Mouse (Mus musculus): Measurements from ENCODE around the gene Pitpnm3. TPM values are rescaled to one million over a fixed set of nuclear protein-coding genes. Genes with fewer than 3 reads are reported as not detected.

Pitpnm3 gene
- polyA plus RNA-seq, 1 experiment from 2014 or later: 0.63 TPM

- Histone ChIP-seq H3K9me3 (replicated peaks) (no peaks in the 10 kb centered on the region), H3K4me1 (peaks cover 64% of the 10 kb centered on the region), H3K27ac (peak overlapping the region; percentile 82), H3K9ac (peak overlapping the region; percentile 74), H3K27me3 (no peaks in the 10 kb centered on the region), H3K36me3 (ENCODE audit: poor library complexity, severe bottlenecking) (peaks cover 25% of the 10 kb centered on the region), H3K4me2 (peak overlapping the region; percentile 95), H3K4me3 (peak overlapping the region; percentile 74)
- no peak for ATAC-seq
- 15% methylated on average over 6 of the region's 6 CpGs for WGBS
Measured at GRCm38 (mm10) chr11:72041290-72041767, 94.2 kb downstream of the Pitpnm3 start.

DNA sequence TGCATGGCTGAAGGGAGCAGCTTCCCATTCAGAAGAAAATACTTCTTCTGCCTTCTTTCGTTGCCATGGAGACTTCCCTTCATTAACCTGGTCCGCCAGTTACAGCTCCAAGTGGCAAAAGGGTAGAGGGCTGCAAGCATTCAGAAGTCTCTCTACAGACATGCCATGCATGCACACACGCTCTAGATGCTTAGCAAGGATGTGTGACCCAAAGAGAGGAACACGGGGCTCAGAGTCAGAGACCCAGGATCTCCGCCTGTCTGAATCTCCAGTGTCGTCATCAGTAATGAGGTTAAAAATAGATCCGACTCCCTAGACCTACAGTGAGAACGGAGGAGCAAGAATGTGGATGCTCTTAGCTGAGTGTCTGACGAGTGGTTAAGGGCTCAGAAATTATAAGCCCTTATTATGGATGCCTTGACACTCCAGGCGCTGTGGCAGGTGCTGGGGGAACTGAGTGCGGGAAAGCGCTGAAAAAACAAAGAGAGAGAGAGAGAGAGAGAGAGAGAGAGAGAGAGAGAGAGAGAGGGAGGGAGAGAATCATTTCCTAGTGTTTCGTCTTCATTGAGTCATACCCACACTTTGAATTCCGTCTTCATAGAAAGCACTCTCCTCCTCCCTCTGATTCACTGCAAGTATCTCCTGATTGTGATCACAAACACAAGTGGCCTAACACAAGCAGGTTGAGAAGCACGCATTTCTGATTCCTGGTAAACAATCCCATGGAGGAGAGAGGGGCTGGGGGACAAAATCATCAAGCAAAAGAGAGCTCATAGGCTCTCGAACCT, 95.8 kb downstream of the Pitpnm3 start:
- H3K27ac ChIP-seq: peak overlapping the region; percentile 33
- ATAC-seq: peak; percentile 7; the same call in 1 of the 2 replicates
- peaks cover 61% of the 10 kb centered on the region for H3K4me1 ChIP-seq
- H3K9ac ChIP-seq: peak overlapping the region; percentile 8; the same call in 1 of the 2 replicates
- peaks cover 9% of the 10 kb centered on the region; the same call in 1 of the 2 replicates for H3K36me3 ChIP-seq (ENCODE audit: poor library complexity, severe bottlenecking)
- WGBS: 17% methylated on average over 16 of the region's 16 CpGs
- H3K4me2 ChIP-seq: peak overlapping the region; percentile 40
- no peaks in the 10 kb centered on the region for H3K27me3 ChIP-seq
- H3K9me3 ChIP-seq (replicated peaks): no peaks in the 10 kb centered on the region
- H3K4me3 ChIP-seq: peak overlapping the region; percentile 14; the same call in 1 of the 2 replicates

GRCm38 (mm10) chr11:72037996-72038395, 97.6 kb downstream of the Pitpnm3 start:
- Histone ChIP-seq H3K9me3 (replicated peaks) (no peaks in the 10 kb centered on the region), H3K4me2 (no peak overlapping the region), H3K4me3 (no peak overlapping the region), H3K27me3 (no peaks in the 10 kb centered on the region), H3K36me3 (ENCODE audit: poor library complexity, severe bottlenecking) (no peaks in the 10 kb centered on the region), H3K4me1 (peaks cover 43% of the 10 kb centered on the region), H3K9ac (no peak overlapping the region), H3K27ac (no peak overlapping the region)
- ATAC-seq: no peak
- 0% methylated on average over 4 of the region's 4 CpGs for whole genome bisulfite sequencing

- Histone ChIP-seq H3K4me2 (no peak within 1 kb of the TSS), H3K27ac (no peak within 1 kb of the TSS), H3K4me3 (no peak within 1 kb of the TSS), H3K9ac (no peak within 1 kb of the TSS), H3K9me3 (replicated peaks) (no peaks in the 10 kb centered on the region), H3K27me3 (no peaks in the 10 kb centered on the region), H3K36me3 (ENCODE audit: poor library complexity, severe bottlenecking) (no peaks in the 10 kb centered on the region), H3K4me1 (peaks cover 38% of the 10 kb centered on the region)
- 72% methylated on average over 4 of the region's 4 CpGs for WGBS
- ATAC-seq: no peak
Measured at GRCm38 (mm10) chr11:72037409-72037808, 98.2 kb downstream of the Pitpnm3 start, which contains the start of gene Aipl1. TSS of gene Aipl1 (minus strand) at chr11:72037509.

- ATAC-seq: no peak
- no peak overlapping the region for H3K4me3 ChIP-seq
- H3K27ac ChIP-seq: no peak overlapping the region
- no peak overlapping the region for H3K9ac ChIP-seq
- peaks cover 6% of the 10 kb centered on the region; the same call in 1 of the 2 replicates for H3K4me1 ChIP-seq
- no peak overlapping the region for H3K4me2 ChIP-seq
- peaks cover 14% of the 10 kb centered on the region for H3K27me3 ChIP-seq
- no peaks in the 10 kb centered on the region for H3K36me3 ChIP-seq (ENCODE audit: poor library complexity, severe bottlenecking)
- 89% methylated on average over 3 of the region's 3 CpGs for WGBS
- H3K9me3 ChIP-seq (replicated peaks): no peaks in the 10 kb centered on the region
Measured at GRCm38 (mm10) chr11:72032589-72032988, 103.0 kb downstream of the Pitpnm3 start.

DNA sequence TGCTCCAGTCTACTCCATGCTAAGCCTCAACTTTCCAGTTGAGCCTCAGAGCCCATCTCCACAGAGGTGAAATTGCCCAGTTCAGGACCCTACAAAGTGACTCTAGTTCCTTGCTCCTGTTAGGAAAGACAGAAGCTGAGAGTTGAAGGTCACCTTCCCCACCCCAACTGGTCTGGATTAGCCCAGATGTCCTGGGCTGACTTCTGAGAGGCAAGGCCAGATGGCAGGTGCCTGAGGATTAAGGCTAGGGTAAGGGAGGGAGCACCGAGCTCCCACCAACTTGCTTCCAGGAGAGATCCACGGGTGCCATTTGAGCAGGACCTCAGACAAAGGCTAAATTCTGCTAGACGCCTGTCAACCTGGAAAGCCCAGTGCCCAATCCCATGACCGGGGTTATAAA, 103.5 kb downstream of the Pitpnm3 start:
- Histone ChIP-seq H3K4me3 (no peak overlapping the region), H3K4me2 (no peak overlapping the region), H3K4me1 (0 out of 2 replicates have a peak, but pooled peaks cover 6% of the 10 kb centered on the region), H3K9me3 (replicated peaks) (no peaks in the 10 kb centered on the region), H3K9ac (no peak overlapping the region), H3K27ac (no peak overlapping the region), H3K36me3 (ENCODE audit: poor library complexity, severe bottlenecking) (no peaks in the 10 kb centered on the region), H3K27me3 (peaks cover 17% of the 10 kb centered on the region)
- ATAC-seq: no peak
- 84% methylated on average over 4 of the region's 4 CpGs for WGBS

- no peak overlapping the region for H3K9ac ChIP-seq
- H3K36me3 ChIP-seq (ENCODE audit: poor library complexity, severe bottlenecking): no peaks in the 10 kb centered on the region
- H3K9me3 ChIP-seq (replicated peaks): no peaks in the 10 kb centered on the region
- H3K4me2 ChIP-seq: no peak overlapping the region
- H3K27ac ChIP-seq: no peak overlapping the region
- H3K27me3 ChIP-seq: peaks cover 17% of the 10 kb centered on the region
- H3K4me1 ChIP-seq: 0 out of 2 replicates have a peak, but pooled peaks cover 6% of the 10 kb centered on the region
- ATAC-seq: no peak
- 95% methylated on average over 7 of the region's 7 CpGs for WGBS
- H3K4me3 ChIP-seq: no peak overlapping the region
Measured at GRCm38 (mm10) chr11:72031353-72031752, 104.2 kb downstream of the Pitpnm3 start.

- Histone ChIP-seq H3K4me1 (0 out of 2 replicates have a peak, but pooled peaks cover 6% of the 10 kb centered on the region), H3K4me3 (no peak overlapping the region), H3K4me2 (no peak overlapping the region), H3K27me3 (peaks cover 17% of the 10 kb centered on the region), H3K27ac (no peak overlapping the region), H3K9me3 (replicated peaks) (no peaks in the 10 kb centered on the region), H3K36me3 (ENCODE audit: poor library complexity, severe bottlenecking) (no peaks in the 10 kb centered on the region), H3K9ac (no peak overlapping the region)
- ATAC-seq: peak; percentile 50; the same call in 1 of the 2 replicates
- 19% methylated on average over 23 of the region's 23 CpGs for WGBS
Measured at GRCm38 (mm10) chr11:72029143-72029542, 106.4 kb downstream of the Pitpnm3 start.

- no peak for ATAC-seq
- Histone ChIP-seq H3K4me1 (peaks cover 11% of the 10 kb centered on the region; the same call in 1 of the 2 replicates), H3K4me3 (no peak overlapping the region), H3K27ac (no peak overlapping the region), H3K4me2 (no peak overlapping the region), H3K9ac (no peak overlapping the region), H3K27me3 (peaks cover 17% of the 10 kb centered on the region), H3K36me3 (ENCODE audit: poor library complexity, severe bottlenecking) (no peaks in the 10 kb centered on the region), H3K9me3 (replicated peaks) (no peaks in the 10 kb centered on the region)
- WGBS: 89% methylated on average over 9 of the region's 9 CpGs
Measured at GRCm38 (mm10) chr11:72027836-72028235, 107.7 kb downstream of the Pitpnm3 start.

DNA sequence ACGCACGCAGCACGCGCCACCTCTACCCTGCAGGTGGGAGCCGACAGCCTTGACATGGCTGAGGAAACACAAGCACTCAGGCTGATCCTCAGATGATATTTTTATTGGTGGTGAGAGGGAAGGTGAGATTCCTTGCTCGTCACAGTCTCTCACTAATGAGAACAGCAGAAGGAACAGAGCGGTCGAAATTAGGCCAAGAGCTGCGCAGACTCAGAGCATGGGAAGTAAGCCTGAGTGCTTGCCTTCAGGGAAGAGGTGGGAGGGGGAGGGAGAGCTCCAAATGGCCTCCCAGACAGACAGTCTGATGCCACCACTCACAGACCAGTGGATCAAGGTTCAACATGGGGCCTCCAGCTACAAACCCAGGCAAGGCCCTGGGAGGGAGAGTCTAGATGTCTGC, 109.1 kb downstream of the Pitpnm3 start:
- Histone ChIP-seq H3K4me1 (peaks cover 11% of the 10 kb centered on the region; the same call in 1 of the 2 replicates), H3K4me2 (no peak overlapping the region), H3K9ac (no peak overlapping the region), H3K27ac (no peak overlapping the region), H3K27me3 (peaks cover 17% of the 10 kb centered on the region), H3K9me3 (replicated peaks) (no peaks in the 10 kb centered on the region), H3K4me3 (no peak overlapping the region), H3K36me3 (ENCODE audit: poor library complexity, severe bottlenecking) (no peaks in the 10 kb centered on the region)
- 91% methylated on average over 9 of the region's 9 CpGs for WGBS
- ATAC-seq: no peak

DNA sequence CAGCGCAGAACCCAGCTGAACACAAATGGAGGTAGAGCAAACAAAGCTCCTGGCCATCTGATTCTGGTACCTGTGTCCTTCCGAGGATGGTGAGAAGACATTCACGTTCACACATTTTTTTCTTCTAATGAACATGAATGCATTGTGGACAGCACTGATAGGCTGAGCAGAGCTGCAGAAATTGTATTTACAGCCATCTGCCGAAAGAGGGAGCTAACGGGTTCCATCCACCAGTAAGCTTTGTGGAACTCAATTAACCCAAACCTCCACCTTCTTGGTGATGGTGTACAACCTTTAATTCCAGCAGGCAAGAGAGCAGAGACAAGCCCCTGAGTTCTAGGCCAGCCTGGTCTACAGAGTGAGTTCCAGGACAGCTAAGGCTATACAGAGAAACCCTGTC, 109.7 kb downstream of the Pitpnm3 start:
- no peak overlapping the region for H3K27ac ChIP-seq
- H3K9ac ChIP-seq: no peak overlapping the region
- no peaks in the 10 kb centered on the region for H3K36me3 ChIP-seq (ENCODE audit: poor library complexity, severe bottlenecking)
- no peak for ATAC-seq
- no peak overlapping the region for H3K4me3 ChIP-seq
- 43% methylated on average over 5 of the region's 5 CpGs for WGBS
- peaks cover 11% of the 10 kb centered on the region; the same call in 1 of the 2 replicates for H3K4me1 ChIP-seq
- peaks cover 17% of the 10 kb centered on the region for H3K27me3 ChIP-seq
- no peaks in the 10 kb centered on the region for H3K9me3 ChIP-seq (replicated peaks)
- no peak overlapping the region for H3K4me2 ChIP-seq

DNA sequence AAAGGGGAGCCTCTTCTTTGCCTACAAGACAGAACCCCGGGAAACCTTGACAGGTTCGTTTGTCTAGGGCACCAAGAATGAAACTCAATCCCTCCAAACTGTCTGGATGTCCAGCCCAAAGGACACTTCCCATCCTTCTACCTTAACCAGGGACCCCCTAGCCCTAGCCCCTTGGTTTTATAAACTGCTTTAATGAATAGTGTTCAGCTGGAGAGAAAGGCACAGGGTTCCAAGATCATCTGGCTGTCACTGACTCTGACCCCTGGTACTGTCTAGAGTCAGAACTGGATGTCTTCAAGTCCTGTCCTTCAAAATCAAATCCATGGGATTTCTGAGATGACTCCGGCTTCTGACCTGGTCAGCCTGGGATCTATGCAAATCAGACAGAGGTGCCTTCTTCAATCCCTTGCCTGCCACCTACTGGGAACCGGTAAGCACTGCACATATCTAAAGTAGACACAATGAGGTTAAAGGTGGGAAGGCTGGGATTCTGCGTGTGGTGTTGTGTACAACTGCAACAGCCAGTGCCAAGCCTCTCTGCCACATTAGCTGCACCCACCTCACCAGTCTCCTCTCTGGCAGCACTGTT, 111.3 kb downstream of the Pitpnm3 start:
- no peak overlapping the region for H3K4me2 ChIP-seq
- no peaks in the 10 kb centered on the region for H3K9me3 ChIP-seq (replicated peaks)
- H3K9ac ChIP-seq: no peak overlapping the region
- H3K4me1 ChIP-seq: peaks cover 9% of the 10 kb centered on the region; the same call in 1 of the 2 replicates
- H3K36me3 ChIP-seq (ENCODE audit: poor library complexity, severe bottlenecking): no peaks in the 10 kb centered on the region
- 23% methylated on average over 5 of the region's 5 CpGs for WGBS
- no peak overlapping the region for H3K27ac ChIP-seq
- H3K4me3 ChIP-seq: no peak overlapping the region
- 0 out of 2 replicates have a peak, but pooled peaks have one; percentile 31 for ATAC-seq
- peaks cover 14% of the 10 kb centered on the region for H3K27me3 ChIP-seq

All from forebrain, embryonic 13.5 days (tissue).